Mouse (Mus musculus): ENCODE results near the gene Ddx17.
A peak's percentile ranks its signal among the peaks of the same experiment; 100 is the strongest.

Gene Ddx17

DNA sequence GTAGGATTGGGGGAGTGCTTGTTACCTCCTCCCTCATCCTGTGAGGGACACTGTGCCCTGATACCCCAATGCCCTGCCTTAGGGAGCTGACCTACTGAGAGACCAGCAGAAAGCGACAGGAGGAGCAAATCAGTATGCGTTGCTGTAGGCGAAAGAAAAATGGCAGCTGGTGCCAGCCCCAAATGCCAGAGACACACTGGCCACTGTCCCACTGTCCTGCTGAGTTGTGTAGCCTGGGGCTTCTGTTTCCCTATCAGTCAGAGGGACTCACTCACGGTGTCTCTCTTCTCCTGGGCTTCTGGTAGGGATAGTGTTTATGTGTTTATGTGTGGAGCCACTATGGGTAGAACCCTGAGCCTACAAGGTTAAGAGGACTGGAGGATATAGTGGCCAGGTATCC is 28.8 kb downstream of the Ddx17 start:
- peak; percentile 5 for DNase-seq

- peak; percentile 60 for DNase-seq
These were observed 30.1 kb downstream of the Ddx17 start, which contains the start of gene Kdelr3 for GRCm38 (mm10) chr15:79516171-79517096. TSS of gene Kdelr3 (plus strand) at chr15:79516411.

DNA sequence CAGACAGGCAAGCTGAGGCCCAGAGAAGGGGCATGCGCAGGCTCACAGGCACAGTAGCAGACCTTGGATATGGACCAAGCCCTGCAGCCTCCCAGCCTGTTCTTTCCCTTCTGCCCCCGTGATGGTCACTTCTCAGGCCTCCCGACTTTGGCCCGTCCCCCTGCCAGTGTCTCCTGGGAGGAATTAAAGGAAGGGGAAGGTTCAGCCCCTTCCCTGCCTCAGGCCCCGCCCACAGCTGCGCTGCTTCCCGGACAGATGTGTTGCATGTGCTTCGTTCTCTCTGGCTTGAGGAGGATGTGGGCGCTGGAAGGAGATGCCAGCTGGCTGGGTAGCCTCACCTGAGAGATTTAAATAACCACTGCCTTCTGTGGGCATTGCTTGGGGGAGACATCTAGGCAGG is 32.6 kb downstream of the Ddx17 start:
- DNase-seq = peak; percentile 57

- peak; percentile 76 for DNase-seq
These were observed 34.8 kb downstream of the Ddx17 start for GRCm38 (mm10) chr15:79511553-79512320.

DNA sequence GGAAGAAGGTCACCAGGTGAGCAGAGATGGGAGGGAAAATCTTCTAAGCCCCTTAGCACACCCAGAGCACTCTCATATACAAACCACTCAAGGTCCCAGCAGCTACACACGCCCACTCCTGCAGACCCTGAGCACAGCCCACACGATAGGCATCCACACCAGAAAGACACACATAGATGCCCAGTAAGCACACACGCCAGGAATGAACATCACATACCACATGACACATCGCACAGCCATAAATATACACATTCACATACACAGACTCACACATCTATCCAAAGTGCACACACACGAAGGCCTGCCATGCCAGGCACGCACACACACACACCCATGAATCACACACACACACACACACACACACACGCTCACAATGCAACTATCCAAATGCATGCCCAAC is 36.1 kb downstream of the Ddx17 start:
- DNase-seq = no peak

DNA sequence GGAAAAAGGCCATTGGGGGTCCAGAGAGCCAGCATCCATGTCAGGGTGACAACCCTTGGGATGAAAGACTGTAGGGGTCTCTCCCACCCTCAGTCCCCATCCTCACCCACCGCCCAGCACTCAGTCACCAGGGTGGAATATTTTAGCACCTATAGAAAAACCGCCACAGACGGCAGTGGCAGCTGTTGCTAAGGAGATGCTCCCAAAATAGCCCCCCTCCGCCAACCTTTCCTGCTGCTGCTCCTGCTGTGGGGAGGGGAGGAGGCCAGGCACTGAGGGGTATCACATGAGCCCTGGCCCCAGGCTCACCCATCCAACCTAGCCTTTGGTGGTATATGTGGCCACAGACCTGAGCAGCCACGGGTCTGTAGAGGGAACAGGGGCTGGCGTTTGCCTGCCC is 36.5 kb downstream of the Ddx17 start:
- DNase-seq = no peak

DNA sequence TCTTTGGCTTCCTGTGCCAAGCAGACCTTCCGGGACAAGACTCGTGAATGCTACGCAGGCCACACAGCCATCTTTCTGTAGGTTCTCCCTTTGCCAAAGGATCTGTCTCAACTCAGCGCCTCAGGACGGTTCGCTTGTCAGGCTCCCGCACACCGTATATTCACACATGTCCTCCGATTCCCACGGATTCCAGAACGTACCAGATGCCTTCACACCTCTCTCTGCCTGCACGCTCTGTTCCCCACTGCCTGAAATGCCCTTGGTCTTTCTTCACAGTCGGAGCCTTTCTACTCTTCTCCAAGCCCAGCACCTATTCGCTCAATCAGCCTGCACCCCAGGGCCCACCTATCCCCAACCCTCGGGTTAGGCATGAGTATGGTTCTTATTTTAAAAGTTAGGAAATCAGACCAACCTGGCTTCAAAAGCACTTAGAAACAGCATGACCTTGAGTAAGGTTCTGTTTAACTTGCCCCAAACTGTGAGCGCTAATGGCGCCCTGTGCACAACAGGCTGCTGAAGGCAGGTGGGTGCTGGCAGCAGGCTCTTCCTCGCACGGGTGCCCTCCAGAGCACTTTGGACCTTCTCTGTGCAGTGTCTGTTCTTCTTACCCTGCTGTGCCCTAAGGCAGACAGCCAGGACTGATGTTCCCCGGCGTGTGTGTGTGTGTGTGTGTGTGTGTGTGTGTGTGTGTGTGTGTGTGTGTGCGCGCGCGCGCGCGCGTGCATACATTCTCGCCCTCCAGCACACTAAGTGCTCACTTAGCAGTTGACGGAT is 39.3 kb downstream of the Ddx17 start:
- DNase-seq = no peak

DNA sequence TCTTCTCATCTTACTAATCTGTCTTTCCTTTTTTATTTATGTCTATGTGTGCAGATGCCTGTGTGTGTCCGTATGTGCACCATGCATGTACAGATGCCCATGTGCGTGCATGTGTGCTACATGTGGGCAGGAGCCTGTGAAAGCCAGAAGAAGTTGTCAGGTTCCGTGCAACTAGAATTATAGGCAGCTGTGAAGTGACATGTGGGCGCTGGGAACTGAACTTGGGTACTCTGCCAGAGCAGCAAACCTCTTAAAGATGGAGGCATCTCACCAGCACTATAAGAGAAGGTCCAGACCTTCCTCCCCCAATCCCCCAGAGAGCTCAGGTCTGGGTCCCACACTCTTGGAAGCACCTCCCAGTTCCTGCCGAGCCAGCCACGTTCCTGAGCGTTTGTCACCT is 40.1 kb downstream of the Ddx17 start:
- DNase-seq = no peak

- peak; percentile 86 for DNase-seq
These were observed 40.8 kb downstream of the Ddx17 start for GRCm38 (mm10) chr15:79505616-79506283.

DNA sequence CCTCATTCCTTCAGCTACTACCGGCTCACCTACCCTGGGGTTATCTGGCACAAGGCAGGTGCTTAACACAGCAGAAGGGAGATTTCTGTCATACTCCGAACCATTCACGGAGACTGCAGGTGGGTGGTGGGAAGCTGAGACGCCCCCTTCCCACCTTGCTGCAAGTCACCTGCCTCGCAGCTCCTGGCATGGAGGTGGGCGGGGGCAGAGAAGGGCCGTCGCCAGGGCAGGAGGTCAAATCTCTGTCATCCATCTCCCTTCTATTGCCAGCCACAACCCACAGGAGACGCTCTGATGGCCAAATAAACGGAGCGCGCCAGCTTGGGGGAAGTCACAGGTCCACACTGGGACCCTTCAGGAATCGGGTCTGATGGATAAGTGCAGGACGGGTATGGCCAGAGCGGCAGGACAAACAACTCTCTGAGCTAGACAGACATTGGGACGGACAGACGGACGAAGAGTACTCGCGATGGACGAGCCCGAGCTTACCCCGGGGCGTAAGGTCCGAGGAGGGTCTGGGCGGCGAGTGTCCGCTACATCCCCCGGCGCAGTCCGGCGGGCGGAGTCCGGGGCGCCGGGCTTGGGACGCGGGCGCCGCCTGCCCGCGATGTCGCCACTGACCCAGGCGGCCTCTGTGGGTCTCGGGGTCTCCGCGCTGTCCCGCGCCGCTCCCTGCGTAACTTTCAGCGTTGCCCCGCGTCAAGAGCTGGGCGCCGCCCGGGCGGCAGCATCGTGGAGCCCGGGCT is 41.7 kb downstream of the Ddx17 start, which contains the start of gene Kcnj4:
Gene Kcnj4, minus strand, starts transcription at position 535 of the 746 bp plus-strand sequence.
- no peak for DNase-seq

DNA sequence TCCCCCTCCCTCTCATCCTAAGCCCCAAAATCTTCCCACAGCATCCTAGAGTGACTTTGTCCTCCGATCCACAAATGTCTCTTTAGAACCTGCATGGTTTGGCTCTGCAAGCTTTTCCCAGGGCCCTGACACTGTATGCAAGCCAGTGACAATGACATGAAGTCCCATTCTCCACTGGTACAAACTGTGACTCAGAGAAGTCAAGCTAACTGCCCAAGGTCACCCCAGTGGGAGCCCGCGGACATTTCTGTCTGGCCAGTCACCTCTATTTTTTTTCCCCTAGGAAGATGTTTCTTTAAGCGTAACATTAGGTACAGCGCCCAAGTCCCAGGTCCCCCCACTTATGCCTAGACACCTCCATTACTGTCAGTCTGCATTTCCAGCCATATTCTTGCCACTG is 43.1 kb downstream of the Ddx17 start:
- no peak for DNase-seq

DNA sequence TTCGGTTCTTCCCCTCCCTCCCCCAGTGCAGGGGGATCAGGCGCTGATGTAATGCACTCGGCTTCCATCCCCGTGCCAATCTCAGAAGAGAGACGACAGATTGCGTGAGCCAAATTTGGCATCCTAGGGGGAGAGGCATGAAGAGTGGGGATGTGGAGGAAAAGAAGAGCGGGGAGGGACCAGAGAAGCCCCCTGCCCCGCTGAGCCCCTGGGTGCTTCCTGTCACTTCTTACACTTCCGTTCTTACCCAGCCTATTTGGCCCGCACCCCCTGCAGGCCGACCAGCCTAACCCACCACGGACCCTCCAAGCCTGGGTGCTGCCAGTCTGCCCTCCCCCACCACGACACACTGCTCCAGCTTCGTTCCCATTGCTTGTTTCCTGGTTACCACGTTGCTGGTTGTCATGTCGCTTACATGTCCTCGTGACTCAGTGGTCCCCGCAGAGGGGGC is 43.6 kb downstream of the Ddx17 start:
- no peak for DNase-seq

DNA sequence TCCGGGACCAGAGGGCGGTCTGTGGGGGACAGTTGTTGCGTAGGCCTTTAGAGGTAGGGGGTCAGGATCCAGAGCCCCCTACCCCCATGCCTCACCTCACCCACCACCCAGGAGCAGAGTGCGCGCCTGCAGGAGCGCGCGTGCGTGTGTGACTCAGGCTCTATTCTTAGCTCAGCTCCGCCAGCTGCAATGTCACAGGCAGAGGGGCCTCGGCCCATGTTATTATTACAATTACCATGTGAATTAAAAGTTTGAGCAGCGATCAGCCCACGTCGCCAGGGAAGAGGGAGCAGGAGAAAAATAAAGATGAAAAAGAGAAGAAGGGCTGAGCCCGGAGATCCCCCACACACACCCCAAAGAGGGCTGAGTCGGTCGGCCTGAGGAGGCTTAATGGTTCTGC is 46.4 kb downstream of the Ddx17 start:
- DNase-seq = no peak

- no peak for DNase-seq
These were observed 53.0 kb downstream of the Ddx17 start for GRCm38 (mm10) chr15:79493527-79493926.

GRCm38 (mm10) chr15:79489463-79489862 is 57.1 kb downstream of the Ddx17 start:
- no peak for DNase-seq

GRCm38 (mm10) chr15:79481181-79481688 is 65.3 kb downstream of the Ddx17 start:
- DNase-seq = no peak

All from thymus, postnatal 4 days (tissue).